9 mouse cellular contexts compared by ENCODE assay signal in genomic region chr9:54614182-54614850, GRCm38 (mm10). TPM values are rescaled to one million over a fixed set of nuclear protein-coding genes. Genes with fewer than 3 reads are reported as not detected.
DNase-seq lines count a peak whose midpoint lies in the region; ATAC-seq lines count a peak whose summit lies in the region.
"Had no signal": no experiment of that assay in that cellular context is flagged by ENCODE, and none has a peak within 500 bp of the region (broad histone marks: within the 10 kb centered on the region; RNA-seq: fewer than 3 reads in every experiment).

No protein-coding gene starts in this region.

- H3K4me2 ChIP-seq in heart, embryonic 11.5 days = no peak overlapping the region
- no peak overlapping the region for H3K4me2 ChIP-seq in hindbrain, embryonic 13.5 days
- no peak overlapping the region for H3K4me2 ChIP-seq in limb, embryonic 15.5 days
- H3K4me2 ChIP-seq: midbrain, embryonic 12.5 days had no signal

- H3K9ac ChIP-seq in heart, embryonic 11.5 days (ENCODE audit: low read depth, low read length) = no peak overlapping the region
- no peak overlapping the region for H3K9ac ChIP-seq in hindbrain, embryonic 13.5 days
- H3K9ac ChIP-seq in limb, embryonic 15.5 days = no peak overlapping the region
- H3K9ac ChIP-seq: midbrain, embryonic 12.5 days had no signal

- no peaks in the 10 kb centered on the region for H3K4me1 ChIP-seq in heart, embryonic 11.5 days (ENCODE audit: control insufficient read depth, insufficient read depth, low read length)
- no peaks in the 10 kb centered on the region for H3K4me1 ChIP-seq in hindbrain, embryonic 13.5 days (replicated peaks)
- H3K4me1 ChIP-seq in limb, embryonic 15.5 days = no peaks in the 10 kb centered on the region
- H3K4me1 ChIP-seq: midbrain, embryonic 12.5 days had no signal

- no peaks in the 10 kb centered on the region for H3K9me3 ChIP-seq in heart, embryonic 11.5 days (replicated peaks; ENCODE audit: control insufficient read depth, low read length)
- no peaks in the 10 kb centered on the region for H3K9me3 ChIP-seq in hindbrain, embryonic 13.5 days
- no peaks in the 10 kb centered on the region for H3K9me3 ChIP-seq in limb, embryonic 15.5 days
- H3K9me3 ChIP-seq: midbrain, embryonic 12.5 days had no signal

- no peak overlapping the region for H3K4me3 ChIP-seq in heart, embryonic 11.5 days (ENCODE audit: low read depth, low read length)
- H3K4me3 ChIP-seq in hindbrain, embryonic 13.5 days = no peak overlapping the region
- H3K4me3 ChIP-seq in limb, embryonic 15.5 days = no peak overlapping the region
- H3K4me3 ChIP-seq: midbrain, embryonic 12.5 days had no signal

- ATAC-seq in heart, embryonic 11.5 days (replicated peaks; ENCODE audit: insufficient number of reproducible peaks, low FRiP score, low TSS enrichment) = no peak
- peak; percentile 75; the same call in 1 of the 2 replicates for ATAC-seq in hindbrain, embryonic 13.5 days (ENCODE audit: low FRiP score)
- ATAC-seq in limb, embryonic 15.5 days (ENCODE audit: insufficient number of reproducible peaks, low FRiP score, low TSS enrichment, low read depth) = peak; percentile 62

- H3K27me3 ChIP-seq in heart, embryonic 11.5 days (ENCODE audit: control insufficient read depth, insufficient read depth, low read length) = no peaks in the 10 kb centered on the region
- H3K27me3 ChIP-seq in hindbrain, embryonic 13.5 days = no peaks in the 10 kb centered on the region
- H3K27me3 ChIP-seq in limb, embryonic 15.5 days = no peaks in the 10 kb centered on the region
- H3K27me3 ChIP-seq: midbrain, embryonic 12.5 days had no signal

- DNase-seq in heart, postnatal 4 days = peak; percentile 26
- peak; percentile 60 for DNase-seq in ES-CJ7 (ENCODE audit: low read depth, low spot score)
- peak; percentile 34 for DNase-seq in cerebellum, adult 9-11 months
- peak; percentile 22 to 27 for DNase-seq in natural killer cell, adult 2 months (ENCODE audit: low spot score in 2 of 2)
- DNase-seq in adrenal gland, adult 8-10 months = no peak

- no peak overlapping the region for H3K27ac ChIP-seq in heart, embryonic 11.5 days (ENCODE audit: low read depth, low read length)
- H3K27ac ChIP-seq in hindbrain, embryonic 13.5 days = no peak overlapping the region
- H3K27ac ChIP-seq in limb, embryonic 15.5 days = no peak overlapping the region
- H3K27ac ChIP-seq: midbrain, embryonic 12.5 days had no signal

- 44% methylated on average over 13 of the region's 13 CpGs for WGBS in heart, embryonic 11.5 days (ENCODE audit: insufficient replicate concordance)
- WGBS in hindbrain, embryonic 13.5 days = 76% methylated on average over 13 of the region's 13 CpGs
- 66% methylated on average over 13 of the region's 13 CpGs for WGBS in limb, embryonic 15.5 days

- H3K36me3 ChIP-seq in heart, embryonic 11.5 days (ENCODE audit: control insufficient read depth, insufficient read depth, low read length) = no peaks in the 10 kb centered on the region
- H3K36me3 ChIP-seq in hindbrain, embryonic 13.5 days = no peaks in the 10 kb centered on the region
- no peaks in the 10 kb centered on the region for H3K36me3 ChIP-seq in limb, embryonic 15.5 days
- H3K36me3 ChIP-seq: midbrain, embryonic 12.5 days had no signal

RNA-seq across cellular contexts. Expression of gene Idh3a, which starts 28.2 kb away (rescaled TPM):
- 100 to 1,000 TPM; 502 TPM for total RNA-seq in heart, postnatal 4 days (2021)
- polyA plus RNA-seq in heart, embryonic 11.5 days (2014; fragmentation: Nextera tagmentation; extraction: Ambion mirVana) = 441 and 486 TPM in 2 replicates
- polyA plus RNA-seq in hindbrain, embryonic 13.5 days (2015; fragmentation: Nextera tagmentation; extraction: Ambion mirVana) = 122 and 126 TPM in 2 replicates
- 95.5 and 117 TPM in 2 replicates for polyA plus RNA-seq in limb, embryonic 15.5 days (2015; fragmentation: Nextera tagmentation; extraction: Ambion mirVana)
- total RNA-seq in adrenal gland, adult 8-10 months (2022) = 100 to 1,000 TPM; 109 to 216 (median 186) TPM

RNA-seq across cellular contexts. Expression of gene Acsbg1, which starts 47.4 kb away (rescaled TPM):
- total RNA-seq in heart, postnatal 4 days (2021) = under 1 TPM in 1 of 2 experiments, not detected in 1; 0.09 TPM
- 0.24 and 0.36 TPM in 2 replicates for polyA plus RNA-seq in heart, embryonic 11.5 days (2014; fragmentation: Nextera tagmentation; extraction: Ambion mirVana)
- 14.2 and 15.6 TPM in 2 replicates for polyA plus RNA-seq in hindbrain, embryonic 13.5 days (2015; fragmentation: Nextera tagmentation; extraction: Ambion mirVana)
- 5.3 and 6.0 TPM in 2 replicates for polyA plus RNA-seq in limb, embryonic 15.5 days (2015; fragmentation: Nextera tagmentation; extraction: Ambion mirVana)
- 100 to 1,000 TPM; 259 to 564 (median 438) TPM for total RNA-seq in adrenal gland, adult 8-10 months (2022)

RNA-seq across cellular contexts. Expression of gene Cib2, which starts 54.3 kb away (rescaled TPM):
- 1 to 10 TPM; 1.5 to 2.1 TPM for total RNA-seq in heart, postnatal 4 days (2021)
- 6.1 TPM in 2 replicates for polyA plus RNA-seq in heart, embryonic 11.5 days (2014; fragmentation: Nextera tagmentation; extraction: Ambion mirVana)
- 42.4 and 45.2 TPM in 2 replicates for polyA plus RNA-seq in hindbrain, embryonic 13.5 days (2015; fragmentation: Nextera tagmentation; extraction: Ambion mirVana)
- polyA plus RNA-seq in limb, embryonic 15.5 days (2015; fragmentation: Nextera tagmentation; extraction: Ambion mirVana) = 19.8 and 23.0 TPM in 2 replicates
- 10 to 100 TPM; 26.1 to 39.4 (median 33.3) TPM for total RNA-seq in adrenal gland, adult 8-10 months (2022)
